Mouse (Mus musculus) adrenal gland, postnatal 36 days (tissue): ENCODE data around the gene Babam1. TPM values are rescaled to one million over a fixed set of nuclear protein-coding genes. Genes with fewer than 3 reads are reported as not detected.
A peak's percentile ranks its signal among the peaks of the same experiment; 100 is the strongest.

ENCODE experiments used
- DNase-seq, 2 experiments: peaks; one replicate each; pipeline ENCODE4 v3.0.0; 2021; ENCODE audit warnings: mixed read lengths in 1 of 2
- long read RNA-seq, 2 experiments: library from polyadenylated mRNA; stranded (forward); transcript quantifications; one replicate each; pipeline ENCODE4 v2.0.0; 2021; ENCODE audit warnings: borderline sequencing depth in 2 of 2
- total RNA-seq, 2 experiments: library from RNA; stranded (reverse); gene quantifications; 2 replicates each; pipeline ENCODE4 v1.2.3; 2021

The Babam1 gene
- total RNA-seq: 100 to 1,000 TPM in 1 of 2 experiments, 10 to 100 TPM in 1; 90.6 to 102 TPM
- long read RNA-seq, experiment 1, transcript Babam1-201 (9 exons, 1,433 nt): major isoform, 92 of 121 reads
- long read RNA-seq, experiment 1, partial matches to known transcripts: 13 of 121 reads
- long read RNA-seq, experiment 1, other reads (novel, unspliced or antisense): 16 of 121 reads
- long read RNA-seq, experiment 2, transcript Babam1-201 (9 exons, 1,433 nt): major isoform, 28 of 37 reads
- long read RNA-seq, experiment 2, partial matches to known transcripts: 2 of 37 reads
- long read RNA-seq, experiment 2, other reads (novel, unspliced or antisense): 6 of 37 reads

DNA sequence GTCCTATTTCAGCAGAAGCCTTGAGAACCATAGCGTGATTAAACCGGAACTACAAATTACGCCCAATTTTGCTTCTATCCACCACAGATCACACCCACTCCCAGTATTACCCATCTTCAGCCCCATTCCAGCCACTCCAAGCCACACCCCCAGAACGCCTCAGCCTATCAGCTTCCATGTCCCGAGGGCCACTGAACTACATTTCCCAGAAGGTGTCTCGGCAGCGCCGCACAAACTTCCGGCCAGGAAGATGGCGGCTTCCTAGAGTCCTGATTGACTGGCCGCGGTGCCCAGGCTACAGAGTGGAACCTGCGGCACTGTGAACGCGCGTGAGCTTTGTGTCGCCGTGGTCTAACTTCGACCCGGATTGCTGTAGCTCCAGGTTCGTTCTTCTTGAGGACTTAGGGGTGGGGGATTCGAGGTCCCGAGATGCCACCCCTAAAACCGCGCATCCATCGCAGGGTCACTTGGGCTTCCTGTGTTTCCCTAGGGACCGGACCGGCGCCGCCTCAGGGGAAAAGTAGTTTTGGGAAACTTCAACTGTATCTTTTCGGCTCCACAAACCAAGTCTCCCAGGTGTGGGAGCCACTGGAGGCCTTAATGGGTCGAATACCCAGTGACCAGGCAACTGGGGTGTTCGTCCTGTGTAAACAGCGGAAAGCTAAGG, at the start of gene Babam1:
Babam1 (plus strand) TSS at position 223 of the 667 bp plus-strand sequence.
- DNase-seq: peak; percentile 94 to 95

- DNase-seq: no peak
Measured at GRCm38 (mm10) chr8:71351117-71351516, 45.5 kb upstream of the Babam1 start.

GRCm38 (mm10) chr8:71351520-71351919, 45.1 kb upstream of the Babam1 start:
- DNase-seq: no peak

GRCm38 (mm10) chr8:71358026-71358425, 38.6 kb upstream of the Babam1 start:
- DNase-seq: no peak

- DNase-seq: peak; percentile 94 to 96
Measured at GRCm38 (mm10) chr8:71366771-71367528, 29.7 kb upstream of the Babam1 start, which contains the start of gene Use1. TSS of gene Use1 (plus strand) at chr8:71366848.

DNA sequence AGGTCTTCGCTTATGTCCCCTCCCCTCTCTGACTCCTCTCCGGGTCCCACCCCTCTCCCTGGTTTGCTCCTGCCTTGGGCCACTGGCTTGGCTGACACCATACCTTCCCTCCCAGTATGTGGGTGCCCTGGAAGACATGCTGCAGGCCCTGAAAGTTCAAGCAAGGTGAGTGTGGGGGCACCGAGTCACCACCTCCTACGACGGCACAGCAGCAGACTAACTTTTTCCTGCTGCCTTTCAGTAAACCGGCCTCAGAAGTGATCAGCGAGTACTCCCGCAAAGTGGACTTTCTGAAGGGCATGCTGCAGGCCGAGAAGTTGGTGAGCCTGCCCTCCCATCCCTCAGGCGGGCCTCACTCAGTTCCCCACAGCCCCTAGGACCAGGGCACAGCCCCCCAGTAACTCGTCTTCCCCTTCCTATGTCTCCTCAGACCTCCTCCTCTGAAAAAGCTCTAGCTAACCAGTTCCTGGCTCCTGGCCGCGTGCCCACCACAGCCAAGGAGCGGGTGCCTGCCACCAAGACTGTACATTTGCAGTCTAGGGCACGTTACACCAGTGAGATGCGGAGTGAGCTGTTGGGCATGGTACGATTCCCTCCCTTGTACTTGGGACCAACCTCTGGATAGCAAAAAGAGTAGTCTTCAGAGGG, 29.0 kb upstream of the Babam1 start:
- DNase-seq: peak; percentile 37 to 41

- DNase-seq: no peak
Measured at GRCm38 (mm10) chr8:71368366-71368765, 28.3 kb upstream of the Babam1 start.

DNA sequence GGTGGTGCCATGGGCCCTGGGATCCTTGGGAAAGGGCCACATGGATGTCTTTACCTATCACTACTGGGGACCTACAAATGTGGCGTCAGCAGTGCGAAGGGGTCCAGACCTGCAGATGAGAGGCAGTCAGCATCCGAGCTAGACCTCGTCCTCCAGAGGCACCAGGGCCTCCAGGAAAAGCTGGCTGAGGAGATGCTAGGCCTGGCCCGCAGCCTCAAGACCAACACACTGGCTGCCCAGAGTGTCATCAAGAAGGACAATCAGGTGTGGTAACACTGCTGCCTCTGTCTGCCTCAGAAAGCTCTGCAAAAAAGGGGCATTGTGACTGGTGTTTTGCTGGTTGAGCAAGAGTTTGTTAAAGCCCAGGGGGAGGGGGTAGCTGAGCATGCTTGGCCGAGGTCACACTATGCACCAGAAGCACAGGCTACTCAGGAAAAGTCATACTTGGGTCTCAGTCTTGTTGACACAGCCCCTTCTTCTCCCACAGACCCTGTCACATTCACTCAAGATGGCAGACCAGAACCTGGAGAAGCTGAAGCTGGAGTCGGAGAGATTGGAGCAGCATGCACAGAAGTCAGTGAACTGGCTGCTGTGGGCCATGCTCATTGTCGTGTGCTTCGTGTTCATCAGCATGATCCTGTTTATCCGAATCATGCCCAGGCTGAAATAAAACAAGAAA, 27.5 kb upstream of the Babam1 start:
- DNase-seq: no peak

DNA sequence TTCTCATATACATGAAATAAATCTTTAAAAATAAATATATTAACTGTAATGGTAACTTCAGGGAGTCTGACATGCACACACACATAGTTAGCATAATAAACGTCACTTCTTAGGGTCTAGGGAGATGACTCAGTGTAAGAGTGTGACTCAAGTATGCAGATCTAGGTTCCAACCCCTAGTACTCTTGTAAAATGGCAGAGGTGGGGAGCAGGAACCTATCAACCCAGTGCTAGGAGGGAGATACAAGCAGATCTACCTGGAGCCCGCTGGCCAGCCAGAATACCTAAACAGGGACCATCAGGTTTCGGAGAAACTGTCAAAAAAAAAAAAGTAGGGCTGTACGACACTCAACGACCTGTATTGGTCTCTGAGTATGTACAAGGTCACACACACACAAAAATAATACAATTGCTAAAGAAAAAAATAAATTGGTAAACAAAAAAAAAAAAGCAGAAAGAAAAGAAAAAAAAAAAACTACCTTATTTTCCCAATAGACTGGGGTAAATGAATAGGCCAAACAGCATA, 25.9 kb upstream of the Babam1 start:
- DNase-seq: no peak

GRCm38 (mm10) chr8:71371236-71371848, 25.3 kb upstream of the Babam1 start, which contains the start of gene Ocel1:
TSS of gene Ocel1 (plus strand) at chr8:71371298.
- peak; percentile 98 to 99 for DNase-seq

GRCm38 (mm10) chr8:71372427-71372826, 24.2 kb upstream of the Babam1 start:
- no peak for DNase-seq

DNA sequence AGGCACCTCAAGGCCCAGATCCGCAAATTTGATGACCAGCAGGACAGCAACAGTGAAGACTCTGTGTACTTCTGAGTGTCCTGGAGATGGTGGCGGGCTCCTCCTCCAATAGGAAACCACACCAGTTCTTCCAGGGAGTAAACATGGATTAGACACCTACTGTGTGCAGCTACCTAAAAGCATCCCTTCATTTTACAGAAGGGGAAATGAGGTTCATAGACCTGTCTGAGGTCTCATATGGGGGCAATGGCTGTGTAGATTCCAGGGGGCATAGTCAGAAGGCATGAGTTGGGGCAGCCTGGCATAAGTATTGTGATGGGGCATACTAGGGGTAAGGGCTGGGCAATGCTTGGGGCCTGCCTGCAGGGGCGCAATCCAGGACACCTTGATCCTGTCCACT, 23.7 kb upstream of the Babam1 start:
- DNase-seq: no peak

DNA sequence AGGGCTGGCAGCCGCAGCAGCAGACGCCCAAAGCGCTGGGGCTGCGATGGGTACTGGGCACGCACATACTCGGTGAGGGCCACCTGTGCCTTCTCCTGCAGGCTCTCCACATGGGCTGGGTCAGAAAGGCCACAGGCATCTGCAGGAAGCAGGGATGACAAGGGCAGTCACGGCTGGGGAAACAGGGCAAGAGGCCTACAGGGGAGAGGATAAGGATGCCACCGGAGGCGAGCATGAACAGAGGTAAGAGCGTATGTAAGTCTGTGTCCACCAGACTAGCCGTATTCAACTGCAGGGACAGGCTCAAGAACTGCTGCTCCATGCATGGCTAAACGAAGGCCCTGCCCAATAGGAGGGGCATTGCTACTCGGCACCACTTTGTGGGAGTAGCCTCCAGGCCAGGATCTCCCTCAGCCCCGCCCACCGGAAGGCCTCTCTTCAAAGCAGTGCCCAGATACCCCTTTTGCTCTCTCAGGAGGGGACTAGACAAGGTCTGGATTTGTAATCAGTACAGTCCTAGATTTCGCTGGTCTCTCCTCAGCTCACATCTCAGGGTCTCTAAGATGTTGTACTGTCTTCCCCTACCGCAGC, 21.9 kb upstream of the Babam1 start:
- DNase-seq: peak in 1 of 2 experiments; percentile 66

- DNase-seq: peak; percentile 82 to 87
Measured at GRCm38 (mm10) chr8:71375581-71376422, 20.9 kb upstream of the Babam1 start.

- DNase-seq: no peak
Measured at GRCm38 (mm10) chr8:71376423-71377030, 20.1 kb upstream of the Babam1 start.

- no peak for DNase-seq
Measured at GRCm38 (mm10) chr8:71379008-71379407, 17.7 kb upstream of the Babam1 start.

DNA sequence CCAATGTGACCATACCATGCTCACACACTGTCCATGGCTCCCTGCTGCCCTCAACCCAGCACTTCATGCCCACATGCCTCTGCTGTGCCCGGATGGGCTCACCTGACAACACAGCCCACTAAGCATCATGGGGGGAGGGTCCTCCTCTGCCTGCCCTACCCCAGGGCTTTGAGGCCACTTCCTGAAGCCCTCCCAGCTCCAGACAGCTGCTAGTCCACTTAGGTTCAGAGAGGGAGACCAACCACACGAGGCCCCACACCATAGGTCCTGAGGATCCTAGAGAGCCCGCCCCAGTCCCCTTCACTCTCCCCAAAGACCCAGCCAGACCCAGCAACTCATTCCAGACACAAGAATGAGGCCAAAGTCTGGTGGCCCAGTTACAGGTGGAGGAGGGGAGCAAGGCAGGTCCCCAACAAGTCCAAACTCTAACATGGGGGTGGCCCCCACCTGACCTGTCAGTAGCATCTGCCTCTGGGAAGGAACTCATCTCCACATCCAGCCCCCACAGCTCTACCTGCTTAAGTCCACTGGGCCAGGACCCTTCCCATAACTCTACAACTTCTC, 17.1 kb upstream of the Babam1 start:
- DNase-seq: no peak
